ENCODE assay signal across 8 mouse cellular contexts in genomic region chr14:54583681-54584338, GRCm38 (mm10). TPM values are rescaled to one million over a fixed set of nuclear protein-coding genes. Genes with fewer than 3 reads are reported as not detected.
DNase-seq lines count a peak whose midpoint lies in the region; ATAC-seq and TF ChIP-seq lines count a peak whose summit lies in the region.
"Had no signal": no experiment of that assay in that cellular context is flagged by ENCODE, and none has a peak within 500 bp of the region (broad histone marks: within the 10 kb centered on the region; RNA-seq: fewer than 3 reads in every experiment).

No protein-coding gene starts in this region.

- peak; percentile 64; the same call in 1 of the 2 replicates for ATAC-seq in lung, embryonic 14.5 days (ENCODE audit: insufficient read depth)

- H3K36me3 ChIP-seq in spleen, adult 2 months (ENCODE audit: control insufficient read depth, insufficient read depth, low read length), result no peaks in the 10 kb centered on the region; the same call in 1 of the 2 replicates
- H3K36me3 ChIP-seq in lung, embryonic 14.5 days (ENCODE audit: insufficient read depth), result peaks cover 20% of the 10 kb centered on the region

- H3K4me3 ChIP-seq in spleen, adult 2 months (ENCODE audit: extremely low read depth, insufficient read depth, insufficient read length), result no peak overlapping the region
- no peak overlapping the region for H3K4me3 ChIP-seq in embryonic fibroblast, embryonic 13.5 days (ENCODE audit: insufficient read depth, low read length)
- H3K4me3 ChIP-seq in lung, embryonic 14.5 days (ENCODE audit: low read depth, low read length), result no peak overlapping the region

- H3K4me1 ChIP-seq in spleen, adult 2 months (ENCODE audit: control insufficient read depth, insufficient read depth, insufficient read length), result peaks cover 2% of the 10 kb centered on the region; the same call in 1 of the 2 replicates
- no peaks in the 10 kb centered on the region for H3K4me1 ChIP-seq in embryonic fibroblast, embryonic 13.5 days (ENCODE audit: control insufficient read depth, insufficient read depth, low read length)
- H3K4me1 ChIP-seq in lung, embryonic 14.5 days (ENCODE audit: insufficient read depth), result no peaks in the 10 kb centered on the region

- no peak overlapping the region for H3K9ac ChIP-seq in lung, embryonic 14.5 days

- TF ChIP-seq CTCF in spleen, adult 2 months (IDR thresholded peaks at IDR 0.05; ENCODE audit: extremely low read depth, insufficient read depth, insufficient read length, insufficient replicate concordance), result peak; percentile 47; the same call in 1 of the 2 replicates
- peak; percentile 47; the same call in 1 of the 2 replicates for TF ChIP-seq CTCF in embryonic fibroblast, embryonic 13.5 days (IDR thresholded peaks at IDR 0.05; ENCODE audit: borderline replicate concordance, insufficient read depth, low read length)
- TF ChIP-seq CTCF in lung, embryonic 14.5 days (IDR thresholded peaks at IDR 0.05; ENCODE audit: low read depth), result peak; percentile 82

- no peak overlapping the region for H3K27ac ChIP-seq in spleen, adult 2 months (ENCODE audit: insufficient read depth, low read length)
- H3K27ac ChIP-seq in embryonic fibroblast, embryonic 13.5 days (ENCODE audit: insufficient read depth, low read length), result no peak overlapping the region
- H3K27ac ChIP-seq in lung, embryonic 14.5 days (ENCODE audit: low read depth), result no peak overlapping the region

- no peak for TF ChIP-seq POLR2A in spleen, adult 2 months (IDR thresholded peaks at IDR 0.05; ENCODE audit: low read depth, low read length)
- no peak for TF ChIP-seq POLR2A in embryonic fibroblast, embryonic 13.5 days (IDR thresholded peaks at IDR 0.05; ENCODE audit: low read depth, low read length)

- H3K4me2 ChIP-seq in lung, embryonic 14.5 days, result no peak overlapping the region

- no peaks in the 10 kb centered on the region for H3K27me3 ChIP-seq in spleen, adult 2 months (ENCODE audit: control insufficient read depth, insufficient read depth, low read length)
- H3K27me3 ChIP-seq in lung, embryonic 14.5 days (ENCODE audit: insufficient read depth, low read length), result no peaks in the 10 kb centered on the region

- no peaks in the 10 kb centered on the region for H3K9me3 ChIP-seq in lung, embryonic 14.5 days (ENCODE audit: low read depth, low read length)

- peak in 1 of 2 experiments; percentile 33 for DNase-seq in spleen, adult 2 months (ENCODE audit: low read depth in 1 of 2, low spot score in 2 of 2)
- DNase-seq in spleen, adult 12 weeks (ENCODE audit: low spot score), result no peak
- peak; percentile 86 for DNase-seq in adrenal gland, postnatal 14 days
- DNase-seq in induced T-regulatory cell, adult 2 months (ENCODE audit: low read depth), result peak; percentile 79
- peak; percentile 88 for DNase-seq in lung, embryonic 14.5 days
- peak; percentile 82 for DNase-seq in retina, postnatal 1 day

- 71% methylated on average over 7 of the region's 7 CpGs for WGBS in spleen, adult 2 months
- 28% methylated on average over 7 of the region's 7 CpGs for WGBS in lung, embryonic 14.5 days

RNA-seq across cellular contexts. Expression of gene Ajuba, which starts 6.5 kb away (rescaled TPM):
- 3.0 and 3.9 TPM in 2 replicates for polyA plus RNA-seq in spleen, adult 2 months (2012; rRNA removed)
- total RNA-seq in adrenal gland, postnatal 14 days (2021), result 18.2 and 23.3 TPM in 2 replicates
- polyA plus RNA-seq in embryonic fibroblast, embryonic 13.5 days (2011; ENCODE audit: insufficient read length, low read depth, missing spikeins), result 39.4 and 44.3 TPM in 2 replicates
- polyA plus RNA-seq in lung, embryonic 14.5 days (2014; fragmentation: Nextera tagmentation; extraction: Ambion mirVana), result 37.8 and 43.6 TPM in 2 replicates

RNA-seq across cellular contexts. Expression of gene 4931414P19Rik, which starts 22.0 kb away (rescaled TPM):
- 4.2 and 6.0 TPM in 2 replicates for polyA plus RNA-seq in spleen, adult 2 months (2012; rRNA removed)
- 5.4 and 6.2 TPM in 2 replicates for total RNA-seq in adrenal gland, postnatal 14 days (2021)
- 3.6 and 4.8 TPM in 2 replicates for polyA plus RNA-seq in embryonic fibroblast, embryonic 13.5 days (2011; ENCODE audit: insufficient read length, low read depth, missing spikeins)
- 8.3 and 9.4 TPM in 2 replicates for polyA plus RNA-seq in lung, embryonic 14.5 days (2014; fragmentation: Nextera tagmentation; extraction: Ambion mirVana)

RNA-seq across cellular contexts. Expression of gene Haus4, which starts 29.4 kb away (rescaled TPM):
- 12.8 and 15.1 TPM in 2 replicates for polyA plus RNA-seq in spleen, adult 2 months (2012; rRNA removed)
- total RNA-seq in adrenal gland, postnatal 14 days (2021), result 27.6 and 29.3 TPM in 2 replicates
- polyA plus RNA-seq in embryonic fibroblast, embryonic 13.5 days (2011; ENCODE audit: insufficient read length, low read depth, missing spikeins), result 21.4 and 33.1 TPM in 2 replicates
- 53.0 and 60.3 TPM in 2 replicates for polyA plus RNA-seq in lung, embryonic 14.5 days (2014; fragmentation: Nextera tagmentation; extraction: Ambion mirVana)

RNA-seq across cellular contexts. Expression of gene Psmb5, which starts 34.0 kb away (rescaled TPM):
- polyA plus RNA-seq in spleen, adult 2 months (2012; rRNA removed), result 82.5 and 102 TPM in 2 replicates
- 248 and 259 TPM in 2 replicates for total RNA-seq in adrenal gland, postnatal 14 days (2021)
- 147 and 178 TPM in 2 replicates for polyA plus RNA-seq in embryonic fibroblast, embryonic 13.5 days (2011; ENCODE audit: insufficient read length, low read depth, missing spikeins)
- 374 and 393 TPM in 2 replicates for polyA plus RNA-seq in lung, embryonic 14.5 days (2014; fragmentation: Nextera tagmentation; extraction: Ambion mirVana)

RNA-seq across cellular contexts. Expression of gene Psmb11, which starts 37.4 kb away (rescaled TPM):
- polyA plus RNA-seq in spleen, adult 2 months (2012; rRNA removed), result not detected in 2 replicates
- not detected in 2 replicates for total RNA-seq in adrenal gland, postnatal 14 days (2021)
- polyA plus RNA-seq in embryonic fibroblast, embryonic 13.5 days (2011; ENCODE audit: insufficient read length, low read depth, missing spikeins), result not detected in 2 replicates
- polyA plus RNA-seq in lung, embryonic 14.5 days (2014; fragmentation: Nextera tagmentation; extraction: Ambion mirVana), result not detected in 2 replicates
- polyA plus RNA-seq: gonadal fat pad, adult 2 months had no signal
